Mouse (Mus musculus): ENCODE data around the gene Agmat.

Gene Agmat

DNA sequence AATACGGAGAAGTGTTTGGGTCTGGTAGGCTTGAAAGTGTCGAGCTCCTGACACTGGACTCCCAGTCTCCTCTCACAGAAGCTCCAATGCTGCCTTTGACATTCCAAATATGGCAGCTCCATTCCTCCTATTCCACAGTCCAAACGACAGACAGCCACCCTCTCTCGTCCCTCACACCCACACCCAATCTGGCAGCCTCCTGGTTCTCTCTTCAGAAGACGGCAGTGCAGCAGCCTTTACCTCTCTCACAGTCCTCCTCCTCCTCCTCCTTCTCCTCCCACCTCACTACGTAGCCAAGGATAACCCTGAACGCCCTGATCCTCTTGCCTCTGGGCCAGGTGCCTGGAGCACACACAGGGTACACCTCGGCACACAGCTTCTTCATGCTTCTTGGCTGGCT, 33.4 kb downstream of the Agmat start:
- DNase-seq (ENCODE audit: low read depth, low spot score) = peak; percentile 92

DNA sequence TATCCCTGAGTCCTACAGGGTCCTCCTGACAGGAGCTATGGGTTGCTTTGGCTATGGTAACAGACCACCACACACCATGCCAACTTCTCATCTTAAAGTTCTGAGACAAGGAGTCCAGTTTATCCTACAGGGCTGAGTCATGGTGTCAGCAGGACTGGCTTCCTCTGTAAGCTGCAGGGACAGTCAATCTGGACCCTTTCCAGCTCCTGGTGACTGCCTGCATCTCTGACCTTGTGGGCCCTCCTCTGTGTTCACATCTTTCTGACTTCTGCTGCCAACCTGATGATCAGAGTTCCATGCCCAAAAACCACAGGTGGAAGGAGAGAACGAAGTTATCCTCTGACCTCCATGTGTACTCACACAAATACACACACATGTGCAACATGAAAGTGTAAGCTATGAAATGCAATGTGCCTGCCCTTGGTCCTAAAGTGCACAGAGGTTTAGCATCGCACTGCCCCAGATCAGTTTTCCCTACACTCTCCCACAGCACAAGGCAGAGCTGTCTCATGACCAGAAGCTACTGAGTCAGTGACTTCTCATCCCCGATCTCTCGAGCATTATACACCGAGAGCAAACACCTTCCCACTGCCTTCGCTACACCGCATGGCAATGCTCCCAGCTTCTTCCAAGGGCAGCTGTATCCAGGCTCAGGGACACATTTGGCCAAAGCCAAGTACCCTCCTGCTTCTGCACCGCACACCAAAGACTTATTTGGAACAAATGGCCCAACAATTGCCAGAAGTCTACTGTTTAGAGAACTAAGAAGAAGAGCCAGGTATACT, 34.9 kb downstream of the Agmat start:
- DNase-seq (ENCODE audit: low read depth, low spot score) = no peak

DNA sequence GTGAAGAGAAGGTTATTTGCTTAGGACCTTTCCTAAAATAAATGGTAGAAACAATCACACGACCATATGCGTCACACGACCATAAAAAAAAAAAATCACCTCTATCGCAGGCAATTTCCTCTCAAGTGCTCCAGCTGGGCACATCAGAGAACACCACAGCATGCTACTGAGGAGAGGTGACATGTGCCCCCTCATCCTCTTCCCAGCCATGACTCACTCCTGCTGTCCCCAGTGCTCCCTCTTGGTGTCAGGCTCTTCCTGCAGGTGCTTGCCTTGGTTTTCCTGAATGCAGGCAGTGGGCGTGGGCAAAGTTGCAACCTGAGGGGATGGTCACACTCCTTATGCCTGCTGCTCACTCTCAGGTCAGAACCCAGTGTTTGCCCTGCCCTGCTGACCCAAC, 38.4 kb downstream of the Agmat start:
- no peak for DNase-seq (ENCODE audit: low read depth, low spot score)

DNA sequence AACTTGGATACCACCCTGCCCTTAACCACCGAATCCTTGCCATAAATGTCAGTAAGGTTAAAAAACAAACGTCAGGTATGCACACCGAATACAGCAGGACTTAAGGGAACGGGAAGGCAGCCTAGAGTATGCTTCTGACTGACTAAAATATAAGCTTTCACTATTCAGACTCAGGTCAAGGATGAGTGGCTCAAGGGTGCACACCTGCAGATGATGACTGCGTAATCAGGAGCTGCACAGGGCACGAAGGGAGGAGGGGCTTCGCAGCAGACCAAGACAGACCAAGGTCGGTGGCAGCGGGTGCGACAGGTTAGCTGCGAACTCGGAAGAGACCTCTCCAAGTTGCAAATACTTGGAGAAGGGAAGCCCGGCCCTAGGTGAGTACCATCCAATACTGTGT, 39.7 kb downstream of the Agmat start:
- DNase-seq (ENCODE audit: low read depth, low spot score) = no peak

DNA sequence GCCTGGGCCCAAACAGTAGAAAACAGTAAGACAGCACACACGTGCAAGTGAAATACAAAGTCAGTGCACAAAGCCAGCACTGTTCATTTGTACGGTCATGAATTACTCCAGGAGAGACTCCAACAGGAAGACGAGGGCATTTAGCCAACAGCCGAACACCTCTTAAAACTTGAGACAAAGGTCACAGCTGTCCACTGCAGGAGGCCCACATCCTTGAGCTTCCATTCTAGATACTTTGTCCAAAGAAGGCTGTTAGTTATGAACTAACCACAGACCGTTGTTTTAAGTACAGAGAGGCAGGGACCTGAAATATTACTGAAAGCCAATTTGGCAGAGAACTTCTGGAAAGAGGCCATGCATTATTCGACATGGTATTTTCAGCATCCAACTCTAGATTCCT, 40.6 kb downstream of the Agmat start:
- DNase-seq (ENCODE audit: low read depth, low spot score) = no peak

DNA sequence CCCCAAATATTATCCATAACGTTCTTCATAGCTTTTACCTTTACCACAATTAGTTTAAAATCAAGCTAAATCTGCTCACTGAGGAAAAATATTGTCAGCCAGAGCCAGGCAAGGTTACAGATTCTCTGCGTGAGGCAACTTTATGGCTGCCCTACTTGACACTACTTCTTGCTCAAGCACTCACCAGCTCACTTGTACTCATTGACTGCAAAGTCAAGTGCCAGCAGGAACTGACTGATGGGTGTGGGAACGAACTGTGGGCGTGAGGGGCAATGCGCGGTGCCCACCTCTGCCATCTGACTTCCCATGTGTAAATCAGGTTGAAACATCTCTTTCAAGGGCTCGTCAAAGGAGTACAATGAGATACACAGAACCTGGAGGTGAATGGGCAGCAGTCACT, 41.0 kb downstream of the Agmat start:
- no peak for DNase-seq (ENCODE audit: low read depth, low spot score)

DNA sequence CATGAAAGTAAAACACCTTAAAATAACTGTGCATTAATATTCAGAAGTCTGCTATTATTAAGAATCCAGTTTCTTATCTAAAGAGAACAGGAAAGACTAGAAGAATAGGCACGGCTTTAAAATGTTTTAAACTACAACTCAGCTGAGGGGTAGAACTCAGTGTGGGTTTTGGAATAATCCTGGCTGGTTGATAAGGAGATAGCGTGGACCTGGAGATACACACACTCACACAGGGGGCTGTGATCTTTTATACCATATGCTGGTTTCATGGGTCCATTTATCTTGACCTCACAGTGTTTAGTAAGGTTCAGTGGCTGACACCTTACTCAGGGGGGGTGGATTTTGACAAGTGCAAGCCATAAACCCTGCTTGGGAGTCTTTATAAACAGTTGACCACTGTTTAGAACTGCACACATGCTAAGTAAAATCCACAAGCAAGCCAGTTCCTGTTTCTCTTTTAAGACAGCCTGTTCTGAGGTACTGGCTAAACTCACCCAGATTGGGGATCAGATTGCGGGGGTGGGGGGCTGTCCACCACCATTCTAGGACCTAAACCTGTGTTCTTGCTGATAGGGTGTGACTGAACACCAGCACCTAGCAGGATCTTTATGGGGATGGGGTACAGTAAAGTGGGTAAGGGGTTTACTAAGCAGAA, 43.2 kb downstream of the Agmat start:
- DNase-seq (ENCODE audit: low read depth, low spot score) = no peak

DNA sequence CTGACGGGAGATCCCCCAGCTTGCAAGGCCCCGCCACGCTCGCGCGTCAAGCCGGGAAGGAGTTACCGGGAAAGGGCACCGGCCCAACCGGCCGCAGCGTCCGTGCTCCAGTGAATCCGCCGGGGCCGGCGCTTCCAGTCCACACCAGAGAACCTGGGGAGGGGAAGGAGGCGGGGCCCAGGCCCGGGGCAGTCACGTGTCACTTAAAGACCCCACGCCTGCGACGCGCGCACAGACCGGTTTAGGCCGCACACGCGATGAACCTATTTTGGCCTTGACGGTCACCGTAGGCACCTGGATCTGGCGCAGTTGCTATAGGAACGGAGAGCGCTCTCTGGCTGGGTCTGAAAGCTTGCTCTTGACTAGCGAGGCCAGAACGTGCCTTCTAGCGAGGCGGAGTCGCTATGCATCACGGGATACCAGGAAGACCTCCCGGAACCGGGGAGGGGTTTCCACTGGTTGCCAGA, 44.1 kb downstream of the Agmat start, which contains the start of gene Dnajc16:
Gene Dnajc16, minus strand, starts transcription at position 408 of the 467 bp plus-strand sequence.
- peak; percentile 100 for DNase-seq (ENCODE audit: low read depth, low spot score)

DNA sequence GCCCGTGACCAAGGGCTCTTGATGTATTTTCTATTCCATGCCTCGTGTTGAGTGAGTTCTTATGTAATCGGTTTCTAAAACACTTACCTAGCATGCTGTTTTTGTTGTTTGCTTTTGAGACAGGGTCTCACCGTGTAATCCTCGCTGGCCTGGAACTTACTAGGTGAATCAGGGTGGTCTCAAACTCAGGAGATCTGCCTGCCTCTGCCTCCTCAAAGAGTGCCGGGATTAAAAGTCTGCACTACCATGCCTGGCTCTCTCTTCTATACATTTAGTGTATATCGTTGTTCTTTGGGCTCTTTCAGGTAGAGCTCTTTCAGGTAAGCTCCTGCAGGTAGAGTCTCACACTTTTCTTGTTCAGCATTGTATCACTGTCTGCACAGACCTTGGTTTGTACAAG, 45.0 kb downstream of the Agmat start:
- DNase-seq (ENCODE audit: low read depth, low spot score) = no peak

DNA sequence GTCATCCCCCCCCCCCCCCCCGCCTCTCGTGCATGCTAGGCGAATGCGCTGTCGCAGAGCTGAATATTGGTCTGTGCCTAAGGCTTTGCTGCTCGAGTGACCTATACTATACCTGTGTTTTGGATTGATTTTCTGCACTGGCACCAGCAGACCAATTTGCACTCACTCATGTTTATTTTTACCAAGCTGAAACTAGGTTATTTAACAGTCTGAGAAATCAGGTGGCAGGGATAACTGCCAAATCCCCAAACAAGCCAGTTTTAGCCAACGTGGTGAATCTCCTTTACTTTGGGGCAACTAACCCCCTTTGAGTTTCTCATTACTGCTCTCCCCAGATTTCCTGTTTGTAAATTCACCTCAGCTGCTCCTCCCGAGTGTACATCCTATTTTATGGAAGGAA, 45.5 kb downstream of the Agmat start:
- DNase-seq (ENCODE audit: low read depth, low spot score) = no peak

DNA sequence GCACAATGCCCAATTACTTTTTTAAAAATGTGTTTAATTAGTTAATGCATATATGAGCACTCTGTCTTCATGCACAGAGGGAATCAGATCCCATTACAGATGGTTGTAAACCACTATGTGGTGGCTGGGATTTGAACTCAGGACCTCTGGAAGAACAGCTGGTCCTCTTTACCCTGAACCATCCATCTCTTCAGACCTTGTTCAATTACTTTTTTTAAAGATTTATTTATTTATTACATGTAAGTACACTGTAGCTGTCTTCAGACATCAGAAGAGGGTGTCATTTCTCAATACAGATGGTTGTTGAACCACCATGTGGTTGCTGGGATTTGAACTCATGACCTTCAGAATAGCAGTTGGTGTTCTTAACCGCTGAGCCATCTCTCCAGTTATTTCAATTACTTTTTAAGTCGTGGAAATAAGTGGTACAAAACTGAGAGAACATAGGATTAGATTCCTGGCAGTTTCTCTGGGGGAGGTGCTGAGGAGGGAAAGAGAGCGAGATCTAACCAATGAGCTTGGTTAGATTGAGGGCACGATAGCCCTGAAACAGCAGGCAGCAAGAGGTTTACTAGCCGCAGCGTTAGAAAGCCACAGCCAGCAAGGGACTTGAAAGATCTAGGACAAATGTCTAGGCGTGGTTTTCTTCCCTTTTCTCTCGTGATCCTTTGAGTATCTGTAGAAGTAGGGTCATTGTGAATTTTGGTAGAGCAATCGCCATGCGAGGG, 46.2 kb downstream of the Agmat start:
- DNase-seq (ENCODE audit: low read depth, low spot score) = peak; percentile 41

DNA sequence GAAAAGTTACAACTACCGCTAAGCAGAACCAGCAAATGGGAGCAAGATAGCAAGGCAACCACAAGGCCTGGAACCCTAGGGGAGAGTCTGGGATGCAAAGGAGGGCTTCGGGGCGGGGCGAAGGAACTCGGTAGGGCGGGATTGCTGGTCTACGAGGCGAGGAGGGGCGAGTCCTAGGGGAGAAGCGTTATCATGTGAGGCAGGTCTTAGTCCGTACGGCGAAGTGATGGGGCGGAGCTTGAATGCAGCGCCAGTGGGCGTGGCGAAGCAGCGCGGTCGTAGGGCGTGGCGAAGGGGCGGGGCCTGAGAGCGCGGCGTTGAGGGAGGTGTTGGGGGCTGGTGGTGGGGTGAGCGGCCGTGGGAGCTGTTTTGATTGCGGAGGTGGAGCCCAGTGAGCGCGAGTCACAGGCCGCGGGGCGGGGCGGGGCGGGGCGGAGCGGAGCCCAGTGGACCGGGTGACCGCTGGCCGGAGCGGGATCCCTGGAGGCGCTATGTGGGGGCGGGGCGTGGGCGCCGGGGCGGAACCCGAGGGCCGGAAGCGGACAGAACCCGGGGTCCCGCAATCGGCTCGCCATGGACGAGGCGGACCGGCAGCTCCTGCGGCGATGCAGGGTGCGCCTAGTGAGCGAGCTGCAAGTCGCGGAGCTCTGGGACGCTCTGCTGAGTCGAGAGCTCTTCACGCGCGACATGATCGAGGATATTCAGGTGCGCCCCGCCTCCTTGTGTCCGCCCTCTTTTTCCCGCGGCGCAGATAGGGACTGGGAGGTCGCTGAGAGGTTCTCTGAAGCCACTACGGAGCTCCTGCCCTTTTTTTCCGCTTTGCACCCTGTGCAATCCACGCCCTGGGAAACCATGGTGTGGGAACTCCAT, 47.0 kb downstream of the Agmat start, which contains the start of gene Casp9:
Gene Casp9, plus strand, starts transcription at position 331 of the 870 bp plus-strand sequence.
- DNase-seq (ENCODE audit: low read depth, low spot score) = peak; percentile 96

DNA sequence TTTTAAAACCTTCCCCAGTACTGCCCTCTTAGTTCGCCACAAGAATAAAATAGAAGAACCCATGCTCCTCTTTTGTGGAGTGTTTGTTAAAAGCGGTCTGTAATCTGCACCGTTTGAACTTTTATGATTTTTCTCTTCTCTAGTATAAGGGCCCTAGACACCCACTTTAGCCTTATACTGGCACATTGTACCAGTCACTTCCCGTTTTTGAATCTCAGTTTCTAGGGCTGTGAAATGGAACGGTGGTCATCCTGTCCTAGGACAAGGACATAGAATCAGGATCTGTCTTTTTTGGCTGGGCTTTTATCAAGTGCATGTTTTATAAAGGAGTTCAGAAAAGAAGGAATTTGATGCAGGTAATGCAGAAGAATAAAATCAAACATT, 47.7 kb downstream of the Agmat start:
- no peak for DNase-seq (ENCODE audit: low read depth, low spot score)

DNA sequence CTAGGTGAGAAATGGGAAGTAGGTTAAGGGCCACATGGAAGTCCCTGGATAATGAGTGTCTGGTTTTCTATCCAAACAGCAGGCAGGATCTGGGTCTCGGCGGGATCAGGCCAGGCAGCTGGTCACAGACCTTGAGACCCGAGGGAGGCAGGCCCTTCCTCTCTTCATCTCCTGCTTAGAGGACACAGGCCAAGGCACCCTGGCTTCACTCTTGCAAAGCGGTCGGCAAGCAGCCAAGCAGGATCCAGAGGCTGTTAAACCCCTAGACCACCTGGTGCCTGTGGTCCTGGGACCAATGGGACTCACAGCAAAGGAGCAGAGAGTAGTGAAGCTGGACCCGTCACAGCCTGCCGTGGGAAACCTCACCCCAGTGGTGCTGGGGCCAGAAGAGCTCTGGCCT, 49.9 kb downstream of the Agmat start:
- DNase-seq (ENCODE audit: low read depth, low spot score) = no peak

DNA sequence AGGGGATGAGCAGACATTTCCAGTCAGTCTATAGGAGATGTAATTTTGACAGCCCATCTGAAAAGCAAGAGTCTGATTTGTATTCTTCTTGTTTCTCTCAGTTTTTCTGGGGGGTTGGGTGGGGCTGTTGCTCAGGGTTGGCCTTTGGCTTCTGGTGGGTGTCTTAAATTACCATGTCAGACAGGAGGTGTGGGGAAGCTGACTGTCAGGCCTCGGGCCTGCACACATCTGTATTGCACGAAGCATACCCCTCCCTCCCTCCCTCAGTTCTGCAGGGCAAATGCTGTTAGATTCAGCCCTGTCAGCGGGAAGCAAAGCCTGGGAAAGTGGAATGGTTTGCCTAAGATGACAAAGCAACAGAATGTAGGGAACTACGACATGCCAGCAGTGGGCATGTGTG, 50.5 kb downstream of the Agmat start:
- no peak for DNase-seq (ENCODE audit: low read depth, low spot score)

DNA sequence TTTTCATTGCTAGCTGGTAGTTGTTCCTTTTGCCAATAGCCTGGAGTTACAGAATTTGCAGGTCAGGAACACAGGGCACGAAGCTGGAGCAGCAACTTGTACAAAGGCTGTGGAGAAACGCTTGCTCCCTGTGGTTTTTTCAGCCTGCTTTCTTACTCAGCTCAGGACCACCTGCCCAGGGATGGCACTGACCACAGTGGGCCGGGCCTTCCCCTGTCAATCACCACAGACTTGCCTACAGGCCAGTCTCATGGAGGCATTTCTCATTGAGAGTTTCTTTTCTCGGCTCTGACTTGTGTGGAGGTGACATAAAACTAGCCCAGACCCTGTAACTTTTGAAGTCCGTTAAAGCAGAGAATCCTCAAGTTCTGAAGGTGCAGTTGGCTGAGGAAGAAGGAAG, 51.1 kb downstream of the Agmat start:
- no peak for DNase-seq (ENCODE audit: low read depth, low spot score)

DNA sequence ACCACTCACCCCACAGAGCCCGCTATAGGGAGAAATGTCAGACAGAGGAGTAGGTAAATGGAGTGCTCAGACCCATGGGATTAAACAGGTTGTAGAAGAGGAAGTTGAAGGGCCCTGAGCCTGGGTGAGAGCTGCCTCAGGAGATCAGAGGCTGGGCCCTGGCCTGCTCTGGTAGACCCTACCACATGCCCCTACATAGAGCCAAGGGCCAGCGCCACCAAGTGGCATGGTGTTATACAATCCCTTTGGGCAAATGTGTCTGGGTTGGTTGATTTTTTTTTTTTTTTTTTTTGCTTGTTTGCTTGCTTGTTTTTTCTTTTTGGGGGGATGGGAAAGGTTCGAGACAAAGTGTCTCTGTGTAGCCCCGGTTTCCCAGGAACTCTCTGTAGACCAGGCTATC, 57.6 kb downstream of the Agmat start:
- DNase-seq (ENCODE audit: low read depth, low spot score) = no peak

DNA sequence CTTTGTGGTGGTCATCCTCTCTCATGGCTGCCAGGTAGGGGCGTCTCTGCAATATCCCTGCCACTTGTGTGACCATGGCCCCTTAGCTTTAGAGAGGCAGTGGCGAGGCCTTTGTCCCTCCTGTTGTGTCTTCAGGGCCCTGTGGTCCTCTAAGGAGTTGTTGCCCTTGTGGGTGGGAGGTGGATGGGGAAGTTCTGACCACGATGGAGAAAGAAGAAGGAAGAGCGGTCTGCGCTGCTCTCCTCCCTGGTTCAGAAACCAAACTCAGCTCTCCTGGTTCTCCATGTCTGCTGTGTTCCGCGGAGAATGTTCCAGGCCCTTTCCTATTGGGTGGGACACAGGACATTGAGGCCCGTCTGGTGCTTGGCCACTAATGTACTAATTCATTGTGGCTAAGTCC, 59.4 kb downstream of the Agmat start:
- no peak for DNase-seq (ENCODE audit: low read depth, low spot score)
